Mouse (Mus musculus): ENCODE measurements at regions not wholly inside any gene's neighbourhood (a gene's known extent, or its start where the extent isn't known, plus 50 kb on each side); places are given as distances from the start of the nearest gene placed in this dataset.

DNA sequence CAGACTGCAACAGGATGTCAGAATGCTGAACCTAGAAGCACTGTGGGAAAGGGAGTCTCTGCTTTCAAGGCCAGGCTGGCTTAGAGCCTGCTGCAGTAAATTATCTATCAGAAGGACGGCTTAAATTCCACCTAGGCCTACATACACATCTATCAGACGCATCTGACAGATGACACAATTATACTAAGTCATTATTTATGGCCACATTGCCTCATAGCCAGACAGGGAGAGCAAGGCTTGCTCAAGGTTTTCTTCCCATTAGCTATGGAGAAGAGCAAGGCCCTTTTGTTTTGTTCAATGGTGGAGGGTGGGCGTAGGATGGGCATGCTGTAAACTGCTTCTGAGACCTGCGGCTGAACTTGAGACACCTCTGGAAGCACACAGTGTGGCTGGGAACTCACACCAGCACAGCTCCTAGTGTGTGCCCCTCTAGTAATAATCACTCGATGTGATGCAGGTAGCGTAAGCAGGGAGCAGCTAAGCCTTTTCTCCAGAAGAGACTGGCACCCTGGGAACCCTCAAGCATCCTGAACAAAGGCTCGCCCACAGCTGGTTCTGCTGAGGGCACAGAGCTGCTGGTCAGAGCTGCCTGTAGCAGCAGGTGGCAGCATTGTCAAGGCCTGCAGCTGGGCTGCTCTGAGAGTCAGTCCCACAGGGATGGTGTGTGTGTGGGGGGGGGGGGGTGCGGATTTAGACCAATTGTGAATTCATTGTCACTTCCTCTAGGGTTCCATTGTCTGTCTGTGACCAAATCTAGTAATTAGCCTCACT lies 406.8 kb upstream of the Adamts16 start:
- TF ChIP-seq CTCF (IDR thresholded peaks at IDR 0.05; ENCODE audit: low read depth) (peak; percentile 64), EP300 (IDR thresholded peaks at IDR 0.05; ENCODE audit: low read depth) (no peak)
